11 mouse cellular contexts compared by ENCODE assay signal in the genomic region with DNA sequence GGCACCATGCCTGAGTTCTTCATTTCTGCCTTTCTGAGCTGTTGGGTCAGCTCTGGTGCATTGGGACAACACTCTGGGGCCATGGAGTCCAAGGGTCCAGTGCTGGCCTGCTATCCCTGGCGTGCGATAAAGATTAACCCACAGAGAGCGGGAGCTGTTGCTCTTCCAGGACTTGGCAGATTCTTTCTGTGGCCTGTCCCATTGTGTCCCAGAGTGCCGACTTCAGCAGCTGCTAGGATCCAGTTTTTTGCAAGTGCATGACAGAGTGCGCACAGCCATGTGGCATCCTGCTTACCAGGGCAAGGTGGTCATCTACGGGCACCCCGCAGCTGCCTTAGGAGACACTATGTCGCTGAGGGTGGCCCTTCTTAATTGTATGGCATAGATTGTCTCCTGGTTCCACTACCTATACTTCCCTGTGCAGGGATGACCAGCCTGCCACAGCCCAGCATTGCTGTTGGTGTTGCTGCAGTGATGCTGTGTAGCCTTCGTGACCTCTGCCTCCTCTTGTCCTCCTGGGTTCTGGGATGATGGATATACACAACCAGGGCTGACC. TPM values are rescaled to one million over a fixed set of nuclear protein-coding genes. Genes with fewer than 3 reads are reported as not detected.
DNase-seq lines count a peak whose midpoint lies in the region; ATAC-seq and TF ChIP-seq lines count a peak whose summit lies in the region.
"Had no signal": no experiment of that assay in that cellular context is flagged by ENCODE, and none has a peak within 500 bp of the region (broad histone marks: within the 10 kb centered on the region; RNA-seq: fewer than 3 reads in every experiment).

No protein-coding gene starts in this region.

- peak overlapping the region; percentile 28; the same call in 1 of the 2 replicates for H3K4me2 ChIP-seq in liver, embryonic 14.5 days (ENCODE audit: low read depth)
- H3K4me2 ChIP-seq: midbrain, embryonic 11.5 days had no signal

- H3K4me1 ChIP-seq in bone marrow macrophage, adult 2 months (ENCODE audit: control insufficient read depth, insufficient read depth, low read length), result peaks cover 81% of the 10 kb centered on the region
- H3K4me1 ChIP-seq in kidney, adult 2 months (ENCODE audit: control insufficient read depth, insufficient read depth, low read length), result peaks cover 77% of the 10 kb centered on the region
- peaks cover 19 to 50% of the 10 kb centered on the region in 2 experiments for H3K4me1 ChIP-seq in liver, embryonic 14.5 days (replicated peaks; ENCODE audit: control insufficient read depth in 2 of 2, insufficient read depth in 2 of 2, low read length in 1 of 2)

- TF ChIP-seq CTCF in bone marrow macrophage, adult 2 months (IDR thresholded peaks at IDR 0.05; ENCODE audit: low read depth, low read length), result no peak
- TF ChIP-seq CTCF in kidney, adult 2 months (conservative IDR thresholded peaks at IDR 0.05; ENCODE audit: insufficient read depth, insufficient read length, low read depth, low read length), result no peak
- TF ChIP-seq CTCF in liver, embryonic 14.5 days (IDR thresholded peaks at IDR 0.05; ENCODE audit: low read depth), result no peak

- no peak for TF ChIP-seq POLR2A in bone marrow macrophage, adult 2 months (IDR thresholded peaks at IDR 0.05; ENCODE audit: borderline replicate concordance, low read depth, low read length)
- TF ChIP-seq POLR2A in kidney, adult 2 months (IDR thresholded peaks at IDR 0.05; ENCODE audit: low read depth, low read length), result no peak

- no peaks in the 10 kb centered on the region for H3K9me3 ChIP-seq in liver, embryonic 14.5 days (ENCODE audit: control insufficient read depth, low read length)

- TF ChIP-seq EP300 in liver, embryonic 14.5 days (IDR thresholded peaks at IDR 0.05; ENCODE audit: low read depth), result no peak

- no peak overlapping the region; the same call in 1 of the 2 replicates for H3K9ac ChIP-seq in liver, embryonic 14.5 days (replicated peaks)

- H3K4me3 ChIP-seq in bone marrow macrophage, adult 2 months (ENCODE audit: insufficient read depth, low read length), result no peak overlapping the region
- peak overlapping the region; percentile 17; the same call in 1 of the 2 replicates for H3K4me3 ChIP-seq in kidney, adult 2 months (ENCODE audit: insufficient read depth, low read depth, low read length)
- no peak overlapping the region for H3K4me3 ChIP-seq in liver, embryonic 14.5 days (ENCODE audit: insufficient read depth in 1 of 2, low read depth in 2 of 2, low read length in 2 of 2)

- 42% methylated on average over 9 of the region's 9 CpGs for WGBS in kidney, adult 2 months
- WGBS in liver, embryonic 14.5 days (ENCODE audit: insufficient replicate concordance), result 76% methylated on average over 9 of the region's 9 CpGs

- H3K27me3 ChIP-seq in kidney, adult 2 months (replicated peaks; ENCODE audit: control insufficient read depth, insufficient read depth, low read length), result no peaks in the 10 kb centered on the region
- H3K27me3 ChIP-seq in liver, embryonic 14.5 days (ENCODE audit: control insufficient read depth, insufficient read depth, low read length), result no peaks in the 10 kb centered on the region

- peak; percentile 22; the same call in 1 of the 2 replicates for ATAC-seq in liver, embryonic 14.5 days (ENCODE audit: insufficient read depth)

- H3K27ac ChIP-seq in bone marrow macrophage, adult 2 months (ENCODE audit: insufficient read depth, low read depth, low read length), result peak overlapping the region; percentile 94
- H3K27ac ChIP-seq in kidney, adult 2 months (ENCODE audit: insufficient read depth, low read depth, low read length), result peak overlapping the region; percentile 99
- peak overlapping the region; percentile 4 for H3K27ac ChIP-seq in liver, embryonic 14.5 days

- DNase-seq in kidney, adult 11 months, result peak; percentile 88
- no peak for DNase-seq in kidney, adult 18-20 months
- peak; percentile 92 for DNase-seq in kidney, adult 2 months
- DNase-seq in liver, embryonic 14.5 days (ENCODE audit: low read depth in 3 of 3, low spot score in 3 of 3), result no peak
- no peak for DNase-seq in adrenal gland, postnatal 10 days
- no peak for DNase-seq in left cerebral cortex, adult 9 months (ENCODE audit: low spot score in 2 of 2)
- DNase-seq in cerebellum, adult 8-10 months, result no peak
- DNase-seq: left cerebral cortex, postnatal 4 days; thymus, adult 18-20 months had no signal

- H3K36me3 ChIP-seq in kidney, adult 2 months (ENCODE audit: control insufficient read depth, insufficient read depth, low read length), result no peaks in the 10 kb centered on the region
- no peaks in the 10 kb centered on the region for H3K36me3 ChIP-seq in liver, embryonic 14.5 days (replicated peaks; ENCODE audit: control insufficient read depth, insufficient read depth, low read depth)

RNA-seq across cellular contexts. Expression of a gene that starts 7.7 kb away (rescaled TPM):
- 90.9 and 106 TPM in 2 replicates for polyA plus RNA-seq in bone marrow macrophage, adult 2 months (2012; ENCODE audit: insufficient read depth, insufficient read length, missing spikeins)
- 70.7 and 76.3 TPM in 2 replicates for polyA plus RNA-seq in kidney, adult 2 months (2012; rRNA removed)
- polyA plus RNA-seq in liver, embryonic 14.5 days (2012; rRNA removed), result 12.8 and 13.1 TPM in 2 replicates
- polyA plus RNA-seq in liver, embryonic 14.5 days (2014; fragmentation: Nextera tagmentation; extraction: Ambion mirVana), result 10.5 and 12.5 TPM in 2 replicates
- total RNA-seq in adrenal gland, postnatal 10 days (2021), result 10 to 100 TPM; 39.2 to 48.9 TPM

RNA-seq across cellular contexts. Expression of a gene that starts 9.0 kb away (rescaled TPM):
- 9.2 and 9.8 TPM in 2 replicates for polyA plus RNA-seq in bone marrow macrophage, adult 2 months (2012; ENCODE audit: insufficient read depth, insufficient read length, missing spikeins)
- 13.2 and 19.0 TPM in 2 replicates for polyA plus RNA-seq in kidney, adult 2 months (2012; rRNA removed)
- 0.38 and 0.40 TPM in 2 replicates for polyA plus RNA-seq in liver, embryonic 14.5 days (2012; rRNA removed)
- polyA plus RNA-seq in liver, embryonic 14.5 days (2014; fragmentation: Nextera tagmentation; extraction: Ambion mirVana), result 0.20 and 0.37 TPM in 2 replicates
- total RNA-seq in adrenal gland, postnatal 10 days (2021), result 1 to 10 TPM; 1.9 to 3.0 TPM

RNA-seq across cellular contexts. Expression of a gene that starts 20.5 kb away (rescaled TPM):
- polyA plus RNA-seq in bone marrow macrophage, adult 2 months (2012; ENCODE audit: insufficient read depth, insufficient read length, missing spikeins), result 18.1 and 18.2 TPM in 2 replicates
- 23.7 and 24.5 TPM in 2 replicates for polyA plus RNA-seq in kidney, adult 2 months (2012; rRNA removed)
- 20.8 and 24.3 TPM in 2 replicates for polyA plus RNA-seq in liver, embryonic 14.5 days (2012; rRNA removed)
- 12.1 and 16.6 TPM in 2 replicates for polyA plus RNA-seq in liver, embryonic 14.5 days (2014; fragmentation: Nextera tagmentation; extraction: Ambion mirVana)
- total RNA-seq in adrenal gland, postnatal 10 days (2021), result 10 to 100 TPM; 29.4 to 35.4 TPM

RNA-seq across cellular contexts. Expression of a gene that starts 28.1 kb away (rescaled TPM):
- polyA plus RNA-seq in bone marrow macrophage, adult 2 months (2012; ENCODE audit: insufficient read depth, insufficient read length, missing spikeins), result not detected in 2 replicates
- polyA plus RNA-seq in kidney, adult 2 months (2012; rRNA removed), result 16.6 and 21.7 TPM in 2 replicates
- 2.4 and 3.1 TPM in 2 replicates for polyA plus RNA-seq in liver, embryonic 14.5 days (2012; rRNA removed)
- polyA plus RNA-seq in liver, embryonic 14.5 days (2014; fragmentation: Nextera tagmentation; extraction: Ambion mirVana), result 1.9 and 3.3 TPM in 2 replicates
- total RNA-seq in adrenal gland, postnatal 10 days (2021), result 10 to 100 TPM; 24.5 to 31.8 TPM

RNA-seq across cellular contexts. Expression of a gene that starts 33.7 kb away (rescaled TPM):
- 34.3 and 36.1 TPM in 2 replicates for polyA plus RNA-seq in bone marrow macrophage, adult 2 months (2012; ENCODE audit: insufficient read depth, insufficient read length, missing spikeins)
- polyA plus RNA-seq in kidney, adult 2 months (2012; rRNA removed), result 142 and 147 TPM in 2 replicates
- polyA plus RNA-seq in liver, embryonic 14.5 days (2012; rRNA removed), result 14.3 and 14.6 TPM in 2 replicates
- polyA plus RNA-seq in liver, embryonic 14.5 days (2014; fragmentation: Nextera tagmentation; extraction: Ambion mirVana), result 15.7 and 16.1 TPM in 2 replicates
- total RNA-seq in adrenal gland, postnatal 10 days (2021), result 10 to 100 TPM; 79.8 to 83.8 TPM

Comparison
In these comparisons a context has a peak if more than half of its experiments do, and no peak if none do; other contexts are left out.
1. DNase-seq: peak in kidney, adult 11 months (single experiment) and kidney, adult 2 months (single experiment); none in kidney, adult 18-20 months (single experiment), liver, embryonic 14.5 days (0 of 3), adrenal gland, postnatal 10 days (single experiment), left cerebral cortex, adult 9 months (0 of 2) and cerebellum, adult 8-10 months (single experiment).
2. H3K27ac ChIP-seq: peak in every context shown above with its lines; median percentile 99 in kidney, adult 2 months; 94 in bone marrow macrophage, adult 2 months; 4 in liver, embryonic 14.5 days.